Mouse (Mus musculus): ENCODE measurements around the gene Fstl4.

GRCm38 (mm10) chr11:53210876-53211275 is 446.4 kb downstream of the Fstl4 start:
- TF ChIP-seq GATA1 (IDR thresholded peaks at IDR 0.05; ENCODE audit: borderline replicate concordance, low read length) = no peak
- TF ChIP-seq FLI1 (IDR thresholded peaks at IDR 0.05; ENCODE audit: low read length) = no peak

All from megakaryocyte, embryonic 14.5 days (primary cell).